Comparison of ENCODE assay signal across 21 mouse cellular contexts in genomic region chr1:69559443-69560090, GRCm38 (mm10).
A peak's percentile ranks its signal among the peaks of the same experiment; 100 is the strongest.
DNase-seq lines count a peak whose midpoint lies in the region; ATAC-seq and TF ChIP-seq lines count a peak whose summit lies in the region.
"Had no signal": no experiment of that assay in that cellular context is flagged by ENCODE, and none has a peak within 500 bp of the region (broad histone marks: within the 10 kb centered on the region; RNA-seq: fewer than 3 reads in every experiment).

No protein-coding gene starts in this region.

- no peak overlapping the region for H3K27ac ChIP-seq in stomach, embryonic 15.5 days
- H3K27ac ChIP-seq in stomach, postnatal 0 days (replicated peaks) = no peak overlapping the region
- H3K27ac ChIP-seq in liver, embryonic 13.5 days = peak overlapping the region; percentile 86
- H3K27ac ChIP-seq: embryonic facial prominence, embryonic 12.5 days; forebrain, embryonic 10.5 days; limb, embryonic 13.5 days had no signal

- no peak overlapping the region for H3K9ac ChIP-seq in stomach, embryonic 15.5 days
- H3K9ac ChIP-seq in stomach, postnatal 0 days (ENCODE audit: low read length) = no peak overlapping the region
- H3K9ac ChIP-seq in liver, embryonic 13.5 days = no peak overlapping the region
- H3K9ac ChIP-seq: embryonic facial prominence, embryonic 12.5 days; limb, embryonic 13.5 days had no signal

- 67% methylated on average over 5 of the region's 5 CpGs for WGBS in stomach, embryonic 15.5 days
- WGBS in stomach, postnatal 0 days = 68% methylated on average over 5 of the region's 5 CpGs
- WGBS in liver, embryonic 13.5 days (ENCODE audit: insufficient replicate concordance) = 21% methylated on average over 5 of the region's 5 CpGs

- no peaks in the 10 kb centered on the region for H3K4me1 ChIP-seq in stomach, embryonic 15.5 days
- H3K4me1 ChIP-seq in stomach, postnatal 0 days (replicated peaks; ENCODE audit: control insufficient read depth, insufficient read depth) = no peaks in the 10 kb centered on the region
- peaks cover 35% of the 10 kb centered on the region for H3K4me1 ChIP-seq in liver, embryonic 13.5 days (replicated peaks)
- H3K4me1 ChIP-seq: embryonic facial prominence, embryonic 12.5 days; forebrain, embryonic 10.5 days; limb, embryonic 13.5 days had no signal

- no peaks in the 10 kb centered on the region for H3K9me3 ChIP-seq in stomach, embryonic 15.5 days
- H3K9me3 ChIP-seq in stomach, postnatal 0 days (ENCODE audit: control insufficient read depth, low read length) = no peaks in the 10 kb centered on the region
- H3K9me3 ChIP-seq in liver, embryonic 13.5 days (replicated peaks) = no peaks in the 10 kb centered on the region
- H3K9me3 ChIP-seq: embryonic facial prominence, embryonic 12.5 days; forebrain, embryonic 10.5 days; limb, embryonic 13.5 days; megakaryocyte, embryonic 14.5 days had no signal

- TF ChIP-seq CTCF in stomach, postnatal 0 days (IDR thresholded peaks at IDR 0.05; ENCODE audit: low read depth) = no peak

- no peaks in the 10 kb centered on the region for H3K36me3 ChIP-seq in stomach, embryonic 15.5 days
- H3K36me3 ChIP-seq in stomach, postnatal 0 days (ENCODE audit: control insufficient read depth, insufficient read depth, low read length) = no peaks in the 10 kb centered on the region
- no peaks in the 10 kb centered on the region for H3K36me3 ChIP-seq in liver, embryonic 13.5 days
- H3K36me3 ChIP-seq: embryonic facial prominence, embryonic 12.5 days; forebrain, embryonic 10.5 days; limb, embryonic 13.5 days had no signal

- DNase-seq in stomach, postnatal 0 days (ENCODE audit: low spot score) = no peak
- DNase-seq in liver, embryonic 13.5 days = peak; percentile 75
- no peak for DNase-seq in layer of hippocampus, postnatal 36 days
- DNase-seq in layer of hippocampus, postnatal 25 days (ENCODE audit: extremely low spot score in 1 of 2, low spot score in 1 of 2) = no peak
- DNase-seq in left cerebral cortex, adult 8-10 months (ENCODE audit: low spot score in 2 of 2) = no peak
- no peak for DNase-seq in thymus, postnatal 10 days (ENCODE audit: low spot score in 2 of 2)
- DNase-seq: adrenal gland, postnatal 10 days; cerebellum, adult 2 months; gastrocnemius, postnatal 25 days; heart, postnatal 14 days; kidney, adult 8-10 months; kidney, postnatal 25 days; thymus, adult 2 months had no signal

- no peak overlapping the region for H3K4me3 ChIP-seq in stomach, embryonic 15.5 days (replicated peaks)
- no peak overlapping the region for H3K4me3 ChIP-seq in stomach, postnatal 0 days (ENCODE audit: low read depth, low read length)
- H3K4me3 ChIP-seq in liver, embryonic 13.5 days (replicated peaks) = no peak overlapping the region
- H3K4me3 ChIP-seq: embryonic facial prominence, embryonic 12.5 days; forebrain, embryonic 10.5 days; limb, embryonic 13.5 days; megakaryocyte, embryonic 14.5 days had no signal

- no peaks in the 10 kb centered on the region for H3K27me3 ChIP-seq in stomach, embryonic 15.5 days (replicated peaks)
- no peaks in the 10 kb centered on the region for H3K27me3 ChIP-seq in stomach, postnatal 0 days (ENCODE audit: control insufficient read depth, insufficient read depth, low read length)
- H3K27me3 ChIP-seq in liver, embryonic 13.5 days = no peaks in the 10 kb centered on the region
- H3K27me3 ChIP-seq: embryonic facial prominence, embryonic 12.5 days; limb, embryonic 13.5 days; megakaryocyte, embryonic 14.5 days had no signal

- peak; percentile 88; the same call in 1 of the 2 replicates for ATAC-seq in stomach, embryonic 15.5 days (ENCODE audit: insufficient read depth, low FRiP score, low read depth)
- ATAC-seq in stomach, postnatal 0 days (ENCODE audit: low FRiP score, low TSS enrichment) = no peak
- peak; percentile 89 for ATAC-seq in erythroblast, adult 5-6 weeks (replicated peaks; ENCODE audit: low FRiP score, poor library complexity, severe bottlenecking)
- peak; percentile 100 for ATAC-seq in liver, embryonic 13.5 days (ENCODE audit: low read depth)
- ATAC-seq: hindbrain, embryonic 16.5 days; midbrain, embryonic 16.5 days had no signal

- TF ChIP-seq EP300 in stomach, postnatal 0 days (optimal IDR thresholded peaks at IDR 0.05) = no peak

- no peak overlapping the region for H3K4me2 ChIP-seq in stomach, embryonic 15.5 days
- H3K4me2 ChIP-seq in stomach, postnatal 0 days (replicated peaks; ENCODE audit: low read depth) = no peak overlapping the region
- peak overlapping the region; percentile 40 for H3K4me2 ChIP-seq in liver, embryonic 13.5 days
- H3K4me2 ChIP-seq: embryonic facial prominence, embryonic 12.5 days; limb, embryonic 13.5 days had no signal
